Mouse (Mus musculus) CH12.LX (cell line): ENCODE results near the gene Thtpa.

Experiments
- SIN3A ChIP-seq: IDR thresholded peaks from 2 replicates; pipeline ENCODE4 v1.6.1; 2012; ENCODE audit warnings: low read length, improper control_type of control experiment, inconsistent platforms
- TBP ChIP-seq: conservative IDR thresholded peaks from 2 replicates; pipeline ENCODE4 v1.6.1; 2011; ENCODE audit warnings: low read depth, low read length, improper control_type of control experiment

GRCm38 (mm10) chr14:55122359-55122758 lies 27.8 kb downstream of the Thtpa start:
- TF ChIP-seq SIN3A, result no peak
- no peak for TF ChIP-seq TBP
